Mouse (Mus musculus) cerebellum, adult 9-11 months (tissue): ENCODE results near the gene Slc22a4.
A peak's percentile ranks its signal among the peaks of the same experiment; 100 is the strongest.

Experiments
- DNase-seq: peaks from one replicate; pipeline ENCODE4 v3.0.0; 2022

The Slc22a4 gene

GRCm38 (mm10) chr11:54028044-54028951 lies at the start of gene Slc22a4:
Gene Slc22a4 (minus strand): TSS chr11:54028090.
- DNase-seq, result peak; percentile 90

GRCm38 (mm10) chr11:54076101-54076500 lies 48.2 kb upstream of the Slc22a4 start:
- DNase-seq, result peak; percentile 4

GRCm38 (mm10) chr11:54075353-54075752 lies 47.5 kb upstream of the Slc22a4 start:
- peak; percentile 3 for DNase-seq

- peak; percentile 5 for DNase-seq
Observed at GRCm38 (mm10) chr11:54073291-54073690, 45.4 kb upstream of the Slc22a4 start.

GRCm38 (mm10) chr11:54071726-54072445 lies 44.0 kb upstream of the Slc22a4 start:
- peak; percentile 71 for DNase-seq

GRCm38 (mm10) chr11:54068520-54069371 lies 40.9 kb upstream of the Slc22a4 start, which contains the start of gene Pdlim4:
Gene Pdlim4 (minus strand): TSS chr11:54069014.
- no peak for DNase-seq

GRCm38 (mm10) chr11:54067996-54068519 lies 40.2 kb upstream of the Slc22a4 start:
- no peak for DNase-seq

- DNase-seq, result no peak
Observed at GRCm38 (mm10) chr11:54067318-54067995, 39.6 kb upstream of the Slc22a4 start.

- DNase-seq, result no peak
Observed at GRCm38 (mm10) chr11:54066400-54066799, 38.5 kb upstream of the Slc22a4 start.

- no peak for DNase-seq
Observed at GRCm38 (mm10) chr11:54065915-54066178, 38.0 kb upstream of the Slc22a4 start.

GRCm38 (mm10) chr11:54065106-54065914 lies 37.4 kb upstream of the Slc22a4 start:
- DNase-seq, result no peak

- no peak for DNase-seq
Observed at GRCm38 (mm10) chr11:54064412-54064978, 36.6 kb upstream of the Slc22a4 start.

GRCm38 (mm10) chr11:54063472-54063775 lies 35.5 kb upstream of the Slc22a4 start:
- DNase-seq, result no peak

GRCm38 (mm10) chr11:54062753-54063471 lies 35.0 kb upstream of the Slc22a4 start:
- no peak for DNase-seq

- peak; percentile 32 for DNase-seq
Observed at GRCm38 (mm10) chr11:54062086-54062752, 34.3 kb upstream of the Slc22a4 start.

GRCm38 (mm10) chr11:54060316-54060715 lies 32.4 kb upstream of the Slc22a4 start:
- no peak for DNase-seq

- no peak for DNase-seq
Observed at GRCm38 (mm10) chr11:54059526-54059925, 31.6 kb upstream of the Slc22a4 start.

- peak; percentile 76 for DNase-seq
Observed at GRCm38 (mm10) chr11:54058643-54059042, 30.8 kb upstream of the Slc22a4 start.

GRCm38 (mm10) chr11:54058056-54058617 lies 30.2 kb upstream of the Slc22a4 start:
- peak; percentile 51 for DNase-seq

GRCm38 (mm10) chr11:54057428-54057827 lies 29.5 kb upstream of the Slc22a4 start:
- DNase-seq, result no peak
